Mouse (Mus musculus) ovary, postnatal 10 days (tissue): ENCODE results near the gene Klk1.

ENCODE experiments used
- DNase-seq: peaks from one replicate; pipeline ENCODE4 v3.0.0; 2022; ENCODE audit warnings: low spot score

The Klk1 gene

DNA sequence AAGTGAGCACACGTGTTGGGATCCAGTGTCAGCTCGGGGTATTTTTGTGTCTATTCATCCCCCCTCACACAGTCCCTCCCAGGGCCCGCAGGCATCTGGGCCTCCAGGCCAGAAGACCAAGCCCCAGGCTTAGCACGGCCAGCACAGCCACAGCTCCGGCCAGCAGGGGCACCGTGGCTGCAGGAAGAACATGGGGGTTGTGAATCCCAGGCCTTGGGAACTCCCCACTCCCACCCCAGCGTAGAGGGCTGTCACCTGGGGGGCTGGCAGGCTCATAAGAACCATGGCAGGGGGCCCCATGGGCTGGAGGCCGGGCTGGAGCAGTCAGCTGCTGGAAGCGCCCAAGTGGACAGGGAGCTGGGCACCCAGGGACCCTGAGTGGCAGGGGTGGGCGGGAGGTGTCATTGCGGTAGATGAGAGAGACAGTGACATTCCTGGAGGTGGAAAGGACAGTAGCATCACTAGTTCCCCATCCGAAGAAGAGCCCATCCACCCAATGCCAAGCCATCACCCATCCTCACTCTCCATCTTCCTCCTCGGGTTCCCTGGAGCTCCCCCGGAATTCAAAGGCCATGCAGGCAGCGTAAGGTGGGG, 28.0 kb downstream of the Klk1 start:
- no peak for DNase-seq

DNA sequence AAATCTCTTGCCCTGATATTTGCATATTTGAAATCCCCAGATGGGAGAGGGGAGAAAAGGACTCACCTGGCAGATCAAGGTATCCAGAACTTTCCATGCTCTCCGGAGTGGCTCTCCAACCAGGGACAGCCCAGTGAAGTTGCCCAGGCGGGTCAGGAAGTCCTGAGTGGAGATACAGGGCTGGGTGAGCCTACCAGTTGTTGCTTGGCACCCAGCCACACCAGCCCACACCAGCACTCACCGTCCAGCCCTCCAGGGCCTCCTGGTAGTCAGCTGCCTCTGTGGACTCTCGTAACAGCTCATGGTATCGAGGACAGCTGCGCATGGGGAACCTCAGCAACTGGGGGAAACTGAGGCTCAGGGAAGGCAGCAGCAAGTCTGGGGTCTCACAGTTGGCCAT, 29.8 kb downstream of the Klk1 start:
- no peak for DNase-seq

DNA sequence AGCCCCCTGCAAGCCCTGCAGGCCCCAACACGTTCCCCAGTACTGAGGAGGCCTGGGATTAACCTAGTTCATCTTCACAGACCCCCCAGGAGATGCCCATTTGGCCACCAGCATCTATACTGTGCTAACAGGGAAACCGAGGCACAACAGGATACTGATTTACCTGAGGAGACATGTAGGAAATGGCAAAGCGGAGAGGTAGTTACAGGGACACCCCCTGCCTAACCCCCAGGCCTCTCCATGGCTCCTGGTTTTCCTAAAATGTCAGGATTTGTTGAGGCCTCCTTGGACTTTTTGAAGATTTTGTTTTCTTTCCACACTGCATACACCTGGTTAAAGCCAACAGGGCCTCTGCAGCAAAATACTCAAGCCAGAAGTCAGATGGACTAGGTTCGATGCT, 32.1 kb downstream of the Klk1 start, which contains the start of gene Acp4:
Gene Acp4, minus strand, starts transcription at position 101 of the 400 bp plus-strand sequence.
- no peak for DNase-seq

DNA sequence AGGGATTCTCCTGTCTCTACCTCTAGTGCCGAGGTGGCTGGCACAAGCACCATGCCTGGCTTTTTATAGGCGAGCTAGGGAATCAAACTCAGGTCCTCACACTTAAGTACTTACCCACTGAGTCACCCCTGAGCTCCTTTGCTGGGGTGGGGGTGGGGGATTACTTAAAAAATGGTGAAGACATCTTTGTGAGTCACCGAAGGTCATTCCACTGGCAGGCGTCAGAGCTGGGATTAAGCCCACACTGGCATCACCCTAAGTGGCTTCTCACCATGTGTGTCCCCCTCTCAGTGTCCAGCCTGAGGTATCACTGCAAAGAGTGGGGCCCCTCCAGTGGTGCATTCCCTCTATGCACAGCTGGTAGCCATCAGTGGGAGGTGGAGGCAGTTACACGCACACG, 35.2 kb downstream of the Klk1 start:
- DNase-seq: no peak

DNA sequence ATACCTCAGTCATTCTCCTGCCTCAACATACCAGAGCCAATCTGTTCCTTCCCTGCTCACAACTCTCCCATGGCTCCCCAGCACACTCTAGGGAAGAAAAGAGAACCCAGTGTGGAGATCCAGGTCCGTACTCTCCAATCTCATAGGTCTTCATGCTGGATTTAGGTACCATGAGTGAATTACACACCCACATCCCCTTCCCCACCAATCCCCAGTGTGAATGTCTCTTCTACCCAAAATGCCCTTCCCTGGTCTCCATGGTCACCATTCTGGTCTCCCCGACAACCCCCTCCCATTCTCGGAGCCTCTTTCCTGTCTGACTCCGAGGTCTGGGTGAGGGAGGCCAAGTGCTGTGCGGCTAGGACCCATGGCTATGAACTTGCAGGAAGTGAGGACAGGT, 36.0 kb downstream of the Klk1 start, which contains the start of gene Gm15517:
Gene Gm15517, plus strand, starts transcription at position 301 of the 400 bp plus-strand sequence.
- no peak for DNase-seq

DNA sequence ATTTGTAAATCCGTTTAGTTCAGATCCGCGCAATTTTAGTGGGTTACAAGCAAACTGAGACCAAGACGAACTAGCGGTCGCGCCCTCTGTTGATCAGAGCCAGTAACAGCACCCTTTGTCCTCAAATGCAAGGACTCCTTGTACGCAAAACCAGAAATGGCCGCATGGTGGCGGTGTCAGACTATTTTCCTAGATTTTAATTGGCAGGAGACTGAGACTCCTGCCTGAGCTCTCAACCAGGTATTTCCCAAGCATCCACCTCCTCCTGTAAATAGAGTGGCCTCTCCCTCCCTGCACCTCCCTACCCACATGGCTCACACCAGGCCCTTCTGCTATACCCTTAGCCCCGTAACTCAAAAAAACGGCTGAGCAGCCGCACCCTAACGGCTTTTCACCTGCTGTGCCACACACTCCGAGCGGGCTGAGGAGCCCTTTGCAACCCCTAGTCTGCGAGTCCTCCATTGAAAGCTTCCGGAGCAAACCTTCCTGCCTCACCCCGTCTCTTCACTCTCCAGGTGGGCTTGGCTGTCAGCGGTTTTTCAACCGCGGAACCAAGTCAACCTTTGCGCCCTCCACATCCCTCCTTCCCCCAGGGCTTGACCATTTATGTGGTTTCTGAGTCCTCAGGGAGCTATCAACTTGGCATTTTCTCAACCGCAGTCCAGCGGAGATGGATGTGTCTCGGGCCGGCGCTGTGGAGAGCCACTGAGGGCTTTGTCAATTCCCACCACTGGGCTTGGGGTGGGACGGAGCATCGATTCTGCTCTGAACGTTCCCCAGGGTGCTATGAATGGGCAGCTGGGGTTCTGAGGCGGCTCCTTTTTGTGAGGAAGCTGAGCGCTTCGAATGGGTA, 37.9 kb downstream of the Klk1 start:
- DNase-seq: peak; percentile 91

DNA sequence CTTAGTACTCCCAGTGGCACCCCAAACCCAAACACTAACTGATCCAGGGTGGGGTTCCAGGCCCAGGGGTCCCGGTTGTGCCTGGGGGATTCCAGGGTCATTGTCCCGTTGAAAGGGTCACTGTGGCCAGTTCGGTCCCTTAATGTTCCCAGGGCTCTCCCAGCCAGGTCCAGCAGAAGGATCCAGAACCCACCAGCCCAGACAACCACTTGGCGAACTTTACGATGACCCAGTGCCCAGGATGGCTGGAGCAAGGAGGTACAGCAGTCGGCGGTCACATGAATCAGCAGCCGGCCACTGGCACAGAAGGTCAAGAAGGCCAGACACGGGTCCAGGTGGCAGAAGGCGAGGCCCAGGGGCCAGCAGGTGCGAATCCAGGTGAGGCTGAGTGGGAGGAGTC, 43.0 kb downstream of the Klk1 start:
- DNase-seq: no peak

DNA sequence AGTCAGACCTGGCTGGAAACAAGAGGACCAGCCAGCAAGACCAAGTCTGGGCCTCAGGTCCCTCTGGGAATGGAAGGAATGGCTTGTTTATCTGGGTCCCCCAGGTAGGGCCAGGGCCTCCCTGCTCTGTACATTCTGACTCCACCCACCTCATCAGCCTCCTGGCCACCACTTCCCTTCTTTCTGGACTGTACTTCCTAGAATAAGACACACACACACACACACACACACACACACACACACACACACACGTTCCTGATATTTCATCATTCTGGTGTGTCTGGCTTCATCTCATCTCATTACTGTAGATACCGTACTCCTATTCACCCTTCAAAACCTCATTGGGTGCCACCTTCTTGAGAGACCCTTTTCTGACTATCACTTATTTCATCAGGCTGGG, 44.2 kb downstream of the Klk1 start:
- no peak for DNase-seq

DNA sequence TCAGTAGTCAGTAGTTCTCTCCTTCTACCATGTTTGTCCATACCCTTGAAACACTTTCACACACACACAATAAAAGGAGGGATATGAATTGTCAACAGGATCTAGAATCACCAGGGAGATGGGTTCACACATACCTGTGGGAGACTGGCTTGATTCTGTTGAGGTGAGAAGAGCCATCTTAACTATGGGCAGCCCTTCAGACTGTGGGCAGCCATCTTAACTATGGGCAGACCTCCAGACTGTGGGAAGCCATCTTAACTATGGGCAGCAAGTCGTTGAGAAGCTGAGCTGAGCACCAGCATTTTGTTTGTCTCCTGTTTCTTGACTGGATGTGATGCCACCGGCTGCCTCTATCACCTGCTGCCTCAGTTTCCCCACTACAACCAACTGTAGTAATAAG, 46.1 kb downstream of the Klk1 start:
- DNase-seq: no peak

DNA sequence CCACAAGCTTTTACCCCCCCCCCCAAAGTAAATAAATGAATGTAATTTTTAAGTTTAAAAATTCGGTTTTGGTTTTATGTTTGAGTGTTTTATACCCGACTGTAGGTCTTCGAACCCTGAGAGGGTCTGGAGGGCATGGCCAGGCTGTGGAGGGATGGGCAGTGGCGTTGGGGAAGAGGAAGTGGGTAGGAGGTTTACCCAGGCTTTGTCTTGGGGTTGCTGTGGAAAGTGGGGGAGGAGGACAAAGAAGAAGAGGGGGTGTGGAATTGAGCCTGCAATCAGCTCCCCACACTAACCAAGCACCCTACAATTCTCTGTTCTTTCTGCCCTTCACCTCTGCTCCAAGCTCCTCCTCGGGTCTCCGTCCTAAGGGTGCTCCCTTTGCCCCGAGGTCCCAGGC, 47.4 kb downstream of the Klk1 start:
- DNase-seq: no peak

DNA sequence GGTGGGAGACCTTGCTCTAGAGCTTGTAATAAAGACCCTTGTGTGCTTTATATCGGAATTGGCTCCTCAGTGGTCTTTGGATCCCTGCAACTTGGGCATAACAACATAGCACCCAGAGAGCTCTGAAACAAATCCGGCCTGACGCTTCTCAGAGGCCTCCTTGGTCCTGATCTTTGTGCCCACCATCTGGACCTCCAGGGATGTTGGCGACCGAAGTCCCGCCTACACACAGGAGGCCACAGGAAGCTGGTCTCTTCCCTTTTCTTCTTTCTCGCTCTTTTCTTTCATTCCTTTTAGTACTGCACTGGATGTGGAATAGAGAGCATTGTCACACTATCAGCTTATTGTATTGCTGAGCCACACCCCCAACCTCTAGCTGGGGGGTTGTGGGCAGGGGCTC, 48.3 kb downstream of the Klk1 start:
- no peak for DNase-seq

DNA sequence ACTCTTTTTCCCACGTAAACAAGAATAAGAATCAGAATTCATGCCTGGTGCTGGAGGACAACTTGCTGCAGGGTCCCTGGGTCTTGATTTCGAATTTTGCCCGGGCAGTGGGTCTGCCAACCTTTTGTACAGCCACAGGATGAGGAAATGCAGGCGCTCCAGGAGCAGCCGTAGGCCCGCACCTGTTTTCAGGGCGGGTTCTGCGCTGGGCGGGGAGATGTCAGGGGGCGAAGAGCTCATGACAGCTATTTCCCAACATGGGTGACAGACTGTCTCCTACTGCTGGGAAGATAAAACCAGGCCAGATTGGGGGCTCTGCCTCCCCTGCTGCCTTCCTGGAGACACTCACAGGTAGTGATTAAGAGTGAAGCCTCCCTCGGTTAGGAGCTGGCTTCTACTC, 48.9 kb downstream of the Klk1 start:
- no peak for DNase-seq

DNA sequence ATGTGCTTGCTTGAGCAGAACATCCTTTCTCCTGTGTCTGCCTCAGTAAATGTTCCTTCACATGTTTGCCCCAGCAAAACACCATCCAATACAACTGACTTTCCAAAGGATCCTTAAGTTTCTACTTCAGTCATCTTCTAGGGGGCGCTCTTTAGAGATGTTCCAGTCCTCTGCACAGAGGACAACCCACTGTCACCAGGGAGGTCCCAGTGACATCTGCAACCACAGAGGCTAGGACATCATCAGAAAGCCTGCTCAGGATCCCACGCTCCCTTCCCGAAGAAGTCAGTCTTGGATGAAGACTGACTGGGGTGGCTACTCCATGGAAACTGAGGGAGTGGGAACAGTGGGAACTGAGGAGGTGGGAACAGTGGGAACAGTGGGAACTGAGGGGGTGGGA, 50.4 kb downstream of the Klk1 start:
- no peak for DNase-seq

DNA sequence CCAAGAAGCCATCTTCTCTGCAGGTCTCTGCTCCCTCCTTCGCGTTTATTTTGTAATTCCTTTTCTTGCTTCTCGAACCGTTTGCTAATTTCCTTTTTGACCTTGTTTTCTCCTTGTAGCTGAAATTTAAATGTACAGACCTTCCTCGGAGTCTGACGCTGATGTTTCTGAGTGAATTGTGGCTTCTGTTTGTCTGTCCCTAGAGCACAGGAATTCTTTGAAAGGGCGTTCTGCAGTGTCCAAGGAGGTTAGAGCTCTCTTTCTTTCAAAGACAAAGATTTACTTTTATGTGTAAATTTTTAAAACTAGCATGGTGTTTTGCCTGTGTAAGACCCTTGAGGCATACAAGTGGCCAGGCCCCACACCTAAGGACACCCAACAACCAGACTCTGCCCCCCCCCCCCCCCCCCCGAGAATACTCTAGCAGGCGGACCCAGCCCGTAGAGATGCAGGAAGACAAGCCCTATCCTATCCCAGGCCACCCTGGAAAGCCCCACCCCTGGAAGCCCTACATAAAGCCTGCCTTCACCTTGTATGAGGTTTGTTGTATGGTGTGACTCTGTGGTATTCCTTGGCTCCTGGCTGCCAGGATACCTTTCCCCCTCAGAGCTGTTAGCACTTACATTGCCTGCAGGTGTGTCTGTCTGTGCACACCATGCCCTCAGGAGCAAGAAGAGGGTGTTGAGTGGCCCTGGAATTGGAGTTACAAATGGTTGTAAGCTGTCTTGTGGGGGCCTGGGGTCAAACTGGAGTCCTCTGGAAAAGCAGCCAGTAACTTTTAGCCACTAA, 51.5 kb downstream of the Klk1 start:
- DNase-seq: no peak

DNA sequence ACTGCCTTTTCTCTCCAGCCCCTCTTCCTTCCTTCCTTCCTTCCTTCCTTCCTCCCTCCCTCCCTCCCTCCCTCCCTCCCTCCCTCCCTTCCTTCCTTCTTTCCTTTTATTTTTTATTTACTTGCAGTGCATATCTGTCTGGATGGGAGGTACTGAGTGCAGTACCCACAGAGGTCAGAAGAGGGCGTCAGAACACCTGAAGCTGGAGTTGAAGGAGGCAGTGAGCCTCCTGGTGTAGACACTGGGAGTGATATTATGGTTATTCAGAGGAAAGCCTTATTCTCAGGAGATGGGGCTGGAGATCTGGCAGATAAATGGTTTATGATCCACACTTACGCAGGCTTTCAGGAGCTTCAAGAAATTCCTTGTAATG, 52.1 kb downstream of the Klk1 start:
- no peak for DNase-seq
